Mouse (Mus musculus) embryonic facial prominence, embryonic 12.5 days (tissue): ENCODE measurements around the gene Rab35. TPM values are rescaled to one million over a fixed set of nuclear protein-coding genes. Genes with fewer than 3 reads are reported as not detected.

Source experiments
- ATAC-seq: fragments of 200-750 bp; cut with Nextera tagmentation; 2 replicates; pipeline ENCODE4 v1.8.0; 2017; ENCODE audit not compliant: insufficient number of reproducible peaks, insufficient read depth, low FRiP score, low TSS enrichment
- H3K27ac ChIP-seq: fragments of 300-500 bp; sonication (generic); 2 replicates; pipeline ENCODE4 v1.5.1; 2016; ENCODE audit warnings: mild to moderate bottlenecking
- H3K27me3 ChIP-seq: fragments of 300-500 bp; sonication (generic); 2 replicates; pipeline ENCODE4 v1.6.1; 2016; ENCODE audit warnings: mild to moderate bottlenecking, moderate library complexity
- H3K36me3 ChIP-seq: fragments of 300-500 bp; sonication (generic); 2 replicates; pipeline ENCODE4 v1.6.1; 2016; ENCODE audit warnings: mild to moderate bottlenecking
- H3K4me1 ChIP-seq: fragments of 300-500 bp; sonication (generic); 2 replicates; pipeline ENCODE4 v1.6.1; 2016
- H3K4me2 ChIP-seq: fragments of 300-500 bp; sonication (generic); replicated peaks from 2 replicates; pipeline ENCODE4 v1.6.1; 2016; ENCODE audit warnings: mild to moderate bottlenecking, moderate library complexity
- H3K4me3 ChIP-seq: fragments of 300-500 bp; sonication (generic); 2 replicates; pipeline ENCODE4 v1.5.1; 2016; ENCODE audit warnings: mild to moderate bottlenecking
- H3K9ac ChIP-seq: fragments of 300-500 bp; sonication (generic); 2 replicates; pipeline ENCODE4 v1.6.1; 2016; ENCODE audit warnings: mild to moderate bottlenecking, moderate library complexity
- H3K9me3 ChIP-seq: fragments of 300-500 bp; sonication (generic); 2 replicates; pipeline ENCODE4 v1.6.1; 2016; ENCODE audit warnings: mild to moderate bottlenecking, moderate library complexity
- WGBS: fragments of 180-500 bp; shearing (Covaris S2); methylation state at CpG from one replicate; pipeline ENCODE4 v1.1.7; 2016; 5-methylcytosine and 5-hydroxymethylcytosine counted together
- polyA plus RNA-seq: library from polyadenylated mRNA; unstranded; fragments of >200 nt; fragmentation: Nextera tagmentation; extraction: Ambion mirVana; gene quantifications from 2 replicates; pipeline ENCODE4 v1.2.1, GENCODE M21; 2016

Rab35 gene
- polyA plus RNA-seq, 1 experiment from 2014 or later: 18.5 TPM

GRCm38 (mm10) chr5:115623694-115624440 lies 7.8 kb upstream of the Rab35 start:
- Histone ChIP-seq H3K4me2 (no peak overlapping the region), H3K4me3 (no peak overlapping the region), H3K36me3 (peaks cover 31% of the 10 kb centered on the region), H3K27me3 (no peaks in the 10 kb centered on the region), H3K4me1 (no peaks in the 10 kb centered on the region), H3K9ac (no peak overlapping the region), H3K9me3 (no peaks in the 10 kb centered on the region), H3K27ac (no peak overlapping the region)
- WGBS: 84% methylated on average over 9 of the region's 9 CpGs
- ATAC-seq: no peak

- Histone ChIP-seq H3K27ac (no peak overlapping the region), H3K9me3 (no peaks in the 10 kb centered on the region), H3K36me3 (peaks cover 10% of the 10 kb centered on the region; the same call in 1 of the 2 replicates), H3K27me3 (no peaks in the 10 kb centered on the region), H3K4me2 (no peak overlapping the region), H3K4me3 (no peak overlapping the region), H3K4me1 (peaks cover 10% of the 10 kb centered on the region), H3K9ac (no peak overlapping the region)
- no peak for ATAC-seq
- WGBS: 86% methylated on average over 10 of the region's 10 CpGs
Observed at GRCm38 (mm10) chr5:115626237-115626886, 5.3 kb upstream of the Rab35 start.

DNA sequence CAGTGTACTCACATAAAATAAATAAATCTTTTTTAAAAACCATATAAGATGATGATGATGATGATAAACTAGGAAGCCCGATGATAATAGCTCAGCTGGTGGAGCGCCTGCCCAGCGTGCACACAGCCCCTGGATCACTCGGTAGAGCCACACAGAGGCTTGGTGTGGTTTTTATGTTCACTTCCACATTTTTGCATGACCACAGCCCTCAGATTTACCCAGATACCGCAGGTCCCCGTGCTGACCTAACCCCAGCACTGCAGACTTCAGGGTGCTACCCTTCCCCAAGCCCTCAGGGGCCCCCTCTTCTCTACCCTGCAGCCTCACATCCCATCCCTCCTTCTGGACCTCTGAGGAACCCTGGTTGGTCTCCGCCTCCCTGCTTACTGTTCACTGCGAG lies 3.6 kb upstream of the Rab35 start:
- H3K4me1 ChIP-seq: peaks cover 18% of the 10 kb centered on the region

DNA sequence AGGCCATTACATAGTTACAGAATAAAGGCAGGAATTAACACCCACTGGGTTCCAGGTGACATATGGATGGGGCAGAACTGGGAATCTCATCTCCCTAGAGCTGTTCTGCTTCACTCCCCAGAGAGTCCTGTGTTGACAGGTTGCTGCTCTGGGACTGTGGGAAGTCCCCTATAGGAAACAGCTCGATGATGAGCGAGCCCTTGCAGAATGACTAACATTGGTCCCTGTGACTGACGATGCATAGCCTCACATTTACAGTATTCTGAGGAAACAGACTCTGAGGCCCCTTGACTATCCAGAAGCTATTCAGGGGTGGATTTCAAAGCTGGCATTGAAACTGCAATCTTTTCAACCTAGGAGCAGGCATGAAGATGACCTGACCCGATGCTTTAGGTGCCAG lies 2.0 kb upstream of the Rab35 start:
- H3K9me3 ChIP-seq: no peaks in the 10 kb centered on the region
- H3K4me2 ChIP-seq: no peak overlapping the region
- H3K36me3 ChIP-seq: no peaks in the 10 kb centered on the region
- no peak overlapping the region for H3K9ac ChIP-seq
- WGBS: 83% methylated on average over 4 of the region's 4 CpGs
- no peak overlapping the region for H3K4me3 ChIP-seq
- ATAC-seq: no peak
- H3K27ac ChIP-seq: no peak overlapping the region
- H3K27me3 ChIP-seq: no peaks in the 10 kb centered on the region
- peaks cover 22% of the 10 kb centered on the region for H3K4me1 ChIP-seq

More for the DNA sequence above, 3.6 kb upstream of the Rab35 start:
- no peak overlapping the region for H3K9ac ChIP-seq
- no peak overlapping the region for H3K4me3 ChIP-seq
- no peak overlapping the region for H3K4me2 ChIP-seq
- WGBS: 80% methylated on average over 8 of the region's 8 CpGs
- H3K27ac ChIP-seq: no peak overlapping the region
- H3K27me3 ChIP-seq: no peaks in the 10 kb centered on the region
- H3K9me3 ChIP-seq: no peaks in the 10 kb centered on the region
- H3K36me3 ChIP-seq: peaks cover 3% of the 10 kb centered on the region; the same call in 1 of the 2 replicates
- ATAC-seq: no peak

DNA sequence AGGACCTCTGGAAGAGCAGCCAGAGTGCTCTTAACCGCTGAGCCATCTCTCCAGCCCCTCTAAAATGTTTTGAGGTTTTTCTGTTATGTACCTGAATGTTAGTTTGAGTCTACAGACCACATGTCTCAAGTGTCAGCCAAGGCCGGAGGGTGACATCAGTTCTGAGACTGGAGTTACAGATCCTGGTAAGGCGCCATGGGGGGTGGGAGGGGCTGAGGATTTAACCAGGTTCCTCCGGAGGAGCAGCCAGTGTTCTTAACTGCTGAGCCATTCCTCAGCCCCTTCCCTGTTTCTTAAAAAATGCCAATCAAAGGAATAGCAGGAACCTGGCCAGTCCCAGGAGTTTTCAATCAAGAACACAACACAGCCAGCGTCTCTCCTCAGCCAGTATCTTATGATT lies 1.4 kb upstream of the Rab35 start:
- Histone ChIP-seq H3K27ac (no peak overlapping the region), H3K4me3 (peak overlapping the region; percentile 82; the same call in 1 of the 2 replicates), H3K4me2 (peak overlapping the region; percentile 81; the same call in 1 of the 2 replicates), H3K4me1 (peaks cover 22% of the 10 kb centered on the region), H3K36me3 (no peaks in the 10 kb centered on the region), H3K9me3 (no peaks in the 10 kb centered on the region), H3K27me3 (no peaks in the 10 kb centered on the region), H3K9ac (no peak overlapping the region)
- ATAC-seq: no peak
- 47% methylated on average over 5 of the region's 5 CpGs for WGBS

DNA sequence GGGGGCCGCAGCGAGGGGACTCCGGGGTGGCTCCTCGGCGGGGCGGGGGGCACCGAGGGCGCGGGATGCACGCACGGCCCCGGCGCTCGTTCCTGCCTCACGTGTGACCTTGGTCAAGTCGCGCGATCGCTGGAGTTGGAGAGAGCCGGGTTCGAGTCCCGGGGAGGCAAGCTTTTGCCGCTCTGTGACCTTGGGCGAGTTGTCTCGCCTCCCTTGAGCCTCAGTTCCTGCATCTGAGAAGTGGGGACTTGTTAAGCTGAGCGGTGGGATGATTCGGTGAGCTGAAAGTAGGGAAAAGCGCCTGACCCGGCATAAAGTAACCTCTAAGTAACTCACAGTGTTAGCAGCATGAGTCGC lies 628 bp downstream of the Rab35 start:
- Histone ChIP-seq H3K36me3 (no peaks in the 10 kb centered on the region; the same call in 1 of the 2 replicates), H3K9me3 (no peaks in the 10 kb centered on the region), H3K4me2 (peak overlapping the region; percentile 84), H3K4me1 (peaks cover 22% of the 10 kb centered on the region), H3K9ac (peak overlapping the region; percentile 93), H3K27ac (peak overlapping the region; percentile 88), H3K4me3 (peak overlapping the region; percentile 82), H3K27me3 (no peaks in the 10 kb centered on the region)
- WGBS: under 1% methylated on average over 27 of the region's 30 CpGs
- ATAC-seq: no peak

GRCm38 (mm10) chr5:115633060-115633459 lies 1.4 kb downstream of the Rab35 start:
- 64% methylated on average over 4 of the region's 4 CpGs for WGBS
- Histone ChIP-seq H3K27ac (no peak overlapping the region), H3K4me1 (peaks cover 22% of the 10 kb centered on the region), H3K36me3 (peaks cover under 1% of the 10 kb centered on the region; the same call in 1 of the 2 replicates), H3K4me2 (peak overlapping the region; percentile 84), H3K27me3 (no peaks in the 10 kb centered on the region), H3K9me3 (no peaks in the 10 kb centered on the region), H3K4me3 (peak overlapping the region; percentile 82), H3K9ac (no peak overlapping the region; the same call in 1 of the 2 replicates)
- ATAC-seq: no peak

DNA sequence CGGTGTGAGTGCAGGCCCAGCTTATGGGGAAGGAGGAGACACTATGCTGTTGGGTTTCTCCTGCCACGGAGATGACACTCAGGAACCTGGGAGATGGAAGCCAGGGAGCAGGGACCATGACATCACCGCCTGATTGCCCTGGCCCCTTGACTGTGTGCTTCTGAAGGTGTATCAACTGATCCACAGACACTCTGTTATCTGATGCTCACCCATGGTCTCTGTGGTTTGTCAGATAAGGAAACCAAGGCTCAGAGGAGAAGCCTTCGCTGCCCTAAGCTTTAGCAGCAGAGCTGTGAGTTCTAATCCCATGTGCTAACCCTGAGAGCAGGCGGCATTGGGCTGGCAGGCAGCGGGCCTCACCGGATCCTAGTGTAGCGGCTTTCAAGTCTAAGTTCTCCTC lies 2.3 kb downstream of the Rab35 start:
- no peak overlapping the region for H3K27ac ChIP-seq
- peaks cover 22% of the 10 kb centered on the region for H3K4me1 ChIP-seq
- no peak overlapping the region for H3K4me3 ChIP-seq
- peaks cover 10% of the 10 kb centered on the region for H3K36me3 ChIP-seq
- 91% methylated on average over 8 of the region's 8 CpGs for WGBS
- no peaks in the 10 kb centered on the region for H3K9me3 ChIP-seq
- no peaks in the 10 kb centered on the region for H3K27me3 ChIP-seq
- no peak overlapping the region for H3K4me2 ChIP-seq
- ATAC-seq: no peak
- H3K9ac ChIP-seq: no peak overlapping the region

DNA sequence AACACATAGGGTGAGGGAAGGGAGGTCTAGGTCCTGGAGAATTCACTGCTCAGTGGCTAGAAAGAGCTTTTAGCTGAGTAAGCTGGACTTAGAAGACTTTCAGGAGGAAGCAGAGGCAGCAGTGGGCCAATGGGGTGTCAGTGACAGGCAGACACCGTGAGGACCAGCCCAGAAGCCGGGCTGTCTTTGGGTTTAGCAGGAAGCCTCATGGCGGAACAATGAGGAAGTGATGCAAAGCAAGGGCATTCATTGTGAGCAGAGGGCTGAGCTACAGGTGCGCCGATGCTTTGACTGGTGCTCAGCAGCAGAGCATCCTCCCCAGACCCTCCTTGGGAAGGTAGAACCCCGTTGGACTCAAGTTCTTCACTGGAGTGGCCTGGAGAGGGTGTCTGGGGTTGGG lies 3.8 kb downstream of the Rab35 start:
- Histone ChIP-seq H3K4me1 (peaks cover 20% of the 10 kb centered on the region), H3K27me3 (no peaks in the 10 kb centered on the region), H3K36me3 (peaks cover 25% of the 10 kb centered on the region), H3K4me2 (no peak overlapping the region), H3K27ac (no peak overlapping the region), H3K4me3 (no peak overlapping the region), H3K9me3 (no peaks in the 10 kb centered on the region), H3K9ac (no peak overlapping the region)
- no peak for ATAC-seq
- WGBS: 83% methylated on average over 6 of the region's 6 CpGs

DNA sequence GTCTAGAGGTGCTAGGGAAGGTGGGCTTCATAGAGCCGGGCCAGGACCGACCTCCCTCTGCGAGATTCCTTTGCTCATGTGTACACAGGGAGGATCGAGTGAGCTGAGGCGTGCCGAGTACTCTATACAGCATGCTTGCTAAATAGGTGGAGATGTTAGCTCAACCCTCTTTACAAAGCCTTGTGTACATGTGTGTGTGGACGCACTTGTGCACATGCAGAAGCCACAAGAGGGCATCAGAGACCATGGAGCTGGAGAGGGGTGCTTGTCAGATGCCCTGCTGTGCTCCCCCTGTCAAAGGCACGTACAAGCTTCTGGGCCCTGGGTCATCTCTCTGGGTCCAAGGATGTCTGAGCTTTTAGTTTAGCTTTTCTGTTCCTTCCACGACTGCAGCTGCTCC lies 12.5 kb downstream of the Rab35 start:
- Histone ChIP-seq H3K4me1 (no peaks in the 10 kb centered on the region), H3K9ac (no peak overlapping the region), H3K27me3 (no peaks in the 10 kb centered on the region), H3K27ac (no peak overlapping the region), H3K4me2 (no peak overlapping the region), H3K9me3 (no peaks in the 10 kb centered on the region), H3K36me3 (peaks cover 86% of the 10 kb centered on the region), H3K4me3 (no peak overlapping the region)
- WGBS: 88% methylated on average over 9 of the region's 9 CpGs
- no peak for ATAC-seq

DNA sequence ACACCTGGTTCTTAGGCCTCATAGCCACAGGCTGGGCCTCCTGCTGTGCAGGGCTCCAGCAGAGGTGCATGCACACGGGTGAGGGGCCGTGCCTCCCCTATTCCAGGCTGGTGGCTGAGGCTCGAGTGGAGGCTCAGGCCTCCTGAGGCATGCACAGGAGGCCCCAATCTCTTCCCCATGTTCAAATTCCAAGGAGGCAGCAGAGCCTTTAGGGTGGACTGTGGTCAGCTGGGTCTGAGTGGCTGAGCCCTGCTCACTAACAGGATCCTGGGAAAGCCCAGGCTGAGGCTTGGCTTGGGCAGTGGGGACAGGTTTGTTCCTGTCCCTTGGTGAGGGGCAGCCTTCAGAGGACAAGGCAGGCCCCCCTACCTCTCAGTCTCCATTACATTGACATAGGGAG lies 17.2 kb downstream of the Rab35 start:
- H3K4me1 ChIP-seq: peaks cover 8% of the 10 kb centered on the region
- ATAC-seq: no peak
- no peaks in the 10 kb centered on the region for H3K9me3 ChIP-seq
- WGBS: 58% methylated on average over 3 of the region's 3 CpGs
- no peak overlapping the region for H3K4me3 ChIP-seq
- no peak overlapping the region for H3K9ac ChIP-seq
- no peak overlapping the region for H3K27ac ChIP-seq
- no peaks in the 10 kb centered on the region for H3K27me3 ChIP-seq
- H3K36me3 ChIP-seq: peaks cover 41% of the 10 kb centered on the region
- no peak overlapping the region for H3K4me2 ChIP-seq

DNA sequence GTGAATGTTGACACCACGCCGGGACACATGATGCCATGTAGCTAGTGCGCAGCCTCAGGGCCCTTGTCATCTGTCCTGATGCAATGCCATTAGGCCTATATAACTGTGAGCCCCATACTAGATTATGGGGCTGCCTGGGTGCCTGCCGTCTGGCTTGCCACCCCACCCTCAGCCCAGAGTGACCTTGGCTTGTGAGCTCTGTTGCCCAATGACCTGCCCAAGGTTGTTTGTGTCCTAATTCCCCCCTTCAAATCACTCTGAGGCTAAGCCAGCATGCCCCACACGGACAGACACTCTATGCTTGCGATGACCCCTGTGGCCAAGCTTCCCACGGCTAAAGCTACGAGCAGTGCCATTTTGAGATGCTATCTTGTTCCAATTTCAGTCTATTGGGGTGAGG lies 18.0 kb downstream of the Rab35 start:
- Histone ChIP-seq H3K27me3 (no peaks in the 10 kb centered on the region), H3K27ac (no peak overlapping the region), H3K4me1 (peaks cover 8% of the 10 kb centered on the region), H3K4me2 (no peak overlapping the region), H3K36me3 (peaks cover 33% of the 10 kb centered on the region), H3K9me3 (no peaks in the 10 kb centered on the region), H3K4me3 (no peak overlapping the region), H3K9ac (no peak overlapping the region)
- WGBS: 85% methylated on average over 8 of the region's 8 CpGs
- no peak for ATAC-seq
